Mouse (Mus musculus): ENCODE results near the gene Slc12a1.

Gene Slc12a1

GRCm38 (mm10) chr2:125208894-125209596, 56.7 kb downstream of the Slc12a1 start:
- no peak for DNase-seq (ENCODE audit: low spot score)

GRCm38 (mm10) chr2:125211831-125212510, 59.7 kb downstream of the Slc12a1 start:
- DNase-seq (ENCODE audit: low spot score), result no peak

- peak; percentile 35 for DNase-seq (ENCODE audit: low spot score)
These were observed 62.3 kb downstream of the Slc12a1 start for GRCm38 (mm10) chr2:125214592-125214991.

GRCm38 (mm10) chr2:125217286-125217685, 65.0 kb downstream of the Slc12a1 start:
- no peak for DNase-seq (ENCODE audit: low spot score)

- DNase-seq (ENCODE audit: low spot score), result no peak
These were observed 66.3 kb downstream of the Slc12a1 start for GRCm38 (mm10) chr2:125218566-125218965.

GRCm38 (mm10) chr2:125219268-125219667, 67.0 kb downstream of the Slc12a1 start:
- no peak for DNase-seq (ENCODE audit: low spot score)

GRCm38 (mm10) chr2:125221673-125222072, 69.4 kb downstream of the Slc12a1 start:
- DNase-seq (ENCODE audit: low spot score), result no peak

GRCm38 (mm10) chr2:125228472-125229409, 76.4 kb downstream of the Slc12a1 start:
- no peak for DNase-seq (ENCODE audit: low spot score)

GRCm38 (mm10) chr2:125232183-125232582, 79.9 kb downstream of the Slc12a1 start:
- no peak for DNase-seq (ENCODE audit: low spot score)

GRCm38 (mm10) chr2:125233537-125233936, 81.2 kb downstream of the Slc12a1 start:
- no peak for DNase-seq (ENCODE audit: low spot score)

- no peak for DNase-seq (ENCODE audit: low spot score)
These were observed 81.7 kb downstream of the Slc12a1 start for GRCm38 (mm10) chr2:125234049-125234448.

- no peak for DNase-seq (ENCODE audit: low spot score)
These were observed 93.4 kb downstream of the Slc12a1 start for GRCm38 (mm10) chr2:125245545-125246285.

- DNase-seq (ENCODE audit: low spot score), result no peak
These were observed 94.4 kb downstream of the Slc12a1 start for GRCm38 (mm10) chr2:125246669-125247068.

GRCm38 (mm10) chr2:125247108-125247961, 95.0 kb downstream of the Slc12a1 start, which contains the start of gene Dut:
Gene Dut, plus strand, starts transcription at chr2:125247190.
- peak; percentile 95 for DNase-seq (ENCODE audit: low spot score)

- no peak for DNase-seq (ENCODE audit: low spot score)
These were observed 95.6 kb downstream of the Slc12a1 start for GRCm38 (mm10) chr2:125247962-125248235.

- DNase-seq (ENCODE audit: low spot score), result no peak
These were observed 96.0 kb downstream of the Slc12a1 start for GRCm38 (mm10) chr2:125248256-125248655.

- no peak for DNase-seq (ENCODE audit: low spot score)
These were observed 97.0 kb downstream of the Slc12a1 start for GRCm38 (mm10) chr2:125249339-125249738.

- DNase-seq (ENCODE audit: low spot score), result no peak
These were observed 97.6 kb downstream of the Slc12a1 start for GRCm38 (mm10) chr2:125249874-125250273.

GRCm38 (mm10) chr2:125251781-125252180, 99.5 kb downstream of the Slc12a1 start:
- DNase-seq (ENCODE audit: low spot score), result no peak

- DNase-seq (ENCODE audit: low spot score), result peak; percentile 47
These were observed 100.0 kb downstream of the Slc12a1 start for GRCm38 (mm10) chr2:125252275-125252674.

- no peak for DNase-seq (ENCODE audit: low spot score)
These were observed 101.4 kb downstream of the Slc12a1 start for GRCm38 (mm10) chr2:125253699-125254098.
